Mouse (Mus musculus): ENCODE measurements around the gene Asf1a.
"Not testable (repeated sequence)": the region's sequence is repeated elsewhere in the genome, so short reads cannot be mapped to it uniquely, and the experiment has no call there.

Gene Asf1a

DNA sequence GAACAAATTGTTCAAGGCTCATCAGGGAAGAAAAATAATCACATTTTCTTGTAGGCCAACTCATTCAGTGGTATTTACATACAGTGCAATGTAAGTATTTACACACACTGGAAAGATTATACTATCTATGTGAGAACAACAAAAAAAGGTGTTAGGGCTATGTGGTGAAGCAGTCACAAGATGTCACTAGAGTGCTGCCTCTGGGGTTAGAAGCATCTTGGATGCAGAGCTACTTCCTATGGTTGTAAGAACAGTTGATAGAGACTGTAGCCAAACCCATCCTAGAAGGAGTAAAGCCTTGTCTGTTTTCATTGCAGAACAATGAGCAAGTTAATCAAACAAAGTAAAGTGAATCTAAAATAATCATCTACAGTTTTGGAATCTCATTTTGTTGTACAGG lies 45.0 kb downstream of the Asf1a start:
- DNase-seq, result peak in 1 of 2 experiments; percentile 7

DNA sequence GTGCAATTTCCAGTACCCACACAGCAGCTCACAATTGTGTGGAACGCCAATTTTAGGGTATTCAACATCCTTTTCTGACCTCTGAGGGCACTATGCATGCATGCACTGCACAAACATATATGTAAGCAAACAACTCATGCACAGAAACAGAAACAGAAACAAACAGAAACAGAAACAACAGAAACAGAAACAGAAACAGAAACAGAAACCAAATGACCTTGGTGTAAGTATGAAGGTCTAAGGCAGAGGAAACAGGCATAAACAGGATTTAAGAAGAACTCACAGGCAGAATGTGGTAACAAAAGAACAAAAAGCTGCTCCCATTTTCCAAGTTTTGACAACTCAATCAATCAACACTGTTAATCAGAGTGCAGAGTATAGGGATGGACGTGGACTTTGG lies 54.1 kb downstream of the Asf1a start:
- DNase-seq, result no peak

DNA sequence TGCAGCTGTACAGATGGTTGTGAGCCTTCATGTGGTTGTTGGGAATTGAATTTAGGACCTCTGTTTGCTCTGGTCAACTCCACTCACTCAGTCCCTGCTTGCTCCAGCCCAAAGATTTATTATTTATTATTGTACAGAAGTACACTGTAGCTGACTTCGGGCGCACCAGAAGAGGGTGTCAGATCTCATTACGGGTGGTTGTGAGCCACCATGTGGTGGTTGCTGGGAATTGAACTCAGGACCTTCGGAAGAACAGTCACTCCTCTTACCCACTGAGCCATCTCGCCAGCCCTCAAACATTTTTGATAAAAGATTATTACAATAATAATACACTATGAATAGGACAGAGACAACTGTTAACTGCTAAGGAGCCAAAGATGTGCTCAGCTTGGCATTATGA lies 57.7 kb downstream of the Asf1a start:
- DNase-seq, result not testable (repeated sequence)

All from lung, adult 18-20 months (tissue).